Mouse (Mus musculus): ENCODE data around the gene Furin. TPM values are rescaled to one million over a fixed set of nuclear protein-coding genes. Genes with fewer than 3 reads are reported as not detected.

The Furin gene
- polyA plus RNA-seq (2015; fragmentation: Nextera tagmentation; extraction: Ambion mirVana), result 12.6 and 12.7 TPM in 2 replicates

DNA sequence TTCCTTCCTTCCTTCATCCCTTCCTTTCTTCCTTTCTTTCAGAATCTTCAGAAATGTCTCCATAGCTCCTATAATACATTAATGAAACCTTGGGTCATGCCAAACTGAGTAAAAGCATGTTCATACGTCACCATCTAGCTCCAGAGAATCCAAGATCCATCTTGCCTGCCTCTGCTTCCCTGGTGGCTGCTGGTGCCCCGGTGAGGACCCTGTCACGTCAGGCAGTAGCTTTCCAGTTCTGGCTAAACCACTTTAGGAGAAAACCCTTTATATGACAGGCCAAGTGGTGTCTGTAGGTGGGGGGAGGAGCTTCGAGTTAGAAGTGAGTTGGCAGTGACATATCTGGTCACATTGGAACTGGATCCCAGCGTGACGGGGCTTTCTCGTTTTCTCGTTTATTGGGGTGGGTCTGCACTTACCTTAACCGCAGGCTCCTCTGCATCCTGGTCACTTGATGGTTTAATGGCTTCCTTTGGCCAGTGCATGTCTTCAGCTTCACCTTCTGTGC is at the start of gene Furin:
Gene Furin, minus strand, starts transcription at position 249 of the 508 bp plus-strand sequence.
- H3K27me3 ChIP-seq (ENCODE audit: control insufficient read depth, insufficient read depth, low read depth, low read length), result no peaks in the 10 kb centered on the region
- no peaks in the 10 kb centered on the region for H3K9me3 ChIP-seq (ENCODE audit: control insufficient read depth, low read length)
- peaks cover 27% of the 10 kb centered on the region for H3K4me1 ChIP-seq (replicated peaks; ENCODE audit: control insufficient read depth, insufficient read depth, low read length)
- H3K9ac ChIP-seq (ENCODE audit: low read length), result no peak within 1 kb of the TSS
- H3K4me2 ChIP-seq (ENCODE audit: low read depth, low read length), result no peak within 1 kb of the TSS
- no peak within 1 kb of the TSS for H3K4me3 ChIP-seq (ENCODE audit: low read length)
- 58% methylated on average over 9 of the region's 9 CpGs for WGBS
- no peak within 1 kb of the TSS for H3K27ac ChIP-seq (ENCODE audit: low read length)
- H3K36me3 ChIP-seq (ENCODE audit: control insufficient read depth, insufficient read depth, low read length), result no peaks in the 10 kb centered on the region
- ATAC-seq (ENCODE audit: low read depth), result no peak

DNA sequence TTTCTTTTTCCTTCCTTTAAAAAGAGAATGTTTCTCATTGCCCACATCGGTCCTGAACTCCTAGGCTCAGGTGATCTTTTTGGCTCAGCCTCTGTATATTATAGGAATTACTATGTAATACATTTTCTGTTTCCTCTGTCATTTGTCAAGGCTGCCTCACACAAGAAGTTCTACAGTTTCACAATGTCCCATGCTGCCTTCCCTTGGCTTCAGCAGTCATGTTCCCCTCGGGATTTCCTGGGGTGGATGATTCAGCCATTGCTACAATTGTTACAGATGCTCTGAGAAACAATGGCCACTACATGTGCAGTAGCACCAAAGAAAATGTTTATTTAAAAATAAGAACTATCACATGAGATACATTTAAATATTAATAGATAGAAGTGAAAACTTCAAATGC is 49.5 kb upstream of the Furin start:
- WGBS, result 78% methylated on average over 2 of the region's 2 CpGs
- H3K4me1 ChIP-seq (replicated peaks; ENCODE audit: control insufficient read depth, insufficient read depth, low read length), result peaks cover 8% of the 10 kb centered on the region; the same call in 1 of the 2 replicates
- no peak overlapping the region for H3K27ac ChIP-seq (ENCODE audit: low read length)

DNA sequence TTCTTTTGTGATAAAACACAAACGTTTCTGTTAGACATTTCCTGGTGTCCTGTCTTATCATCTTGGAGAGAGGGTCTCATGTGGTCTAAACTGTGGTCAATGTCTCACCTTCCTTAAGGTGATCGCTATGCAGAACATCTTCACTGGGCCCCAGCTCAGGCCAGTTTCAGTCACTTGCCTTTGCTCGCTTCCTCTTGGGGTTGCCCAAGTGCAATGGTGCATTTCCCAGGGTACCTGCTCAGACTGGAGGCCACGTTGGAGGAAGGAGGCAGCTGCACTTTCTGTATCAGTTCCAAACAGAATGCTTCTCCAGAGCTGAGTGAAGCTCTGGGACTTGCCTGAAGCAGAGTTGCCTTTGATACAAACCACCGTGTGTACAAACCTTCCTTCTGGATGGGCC is 48.8 kb upstream of the Furin start:
- Histone ChIP-seq H3K9me3 (ENCODE audit: control insufficient read depth, low read length) (no peaks in the 10 kb centered on the region), H3K4me2 (ENCODE audit: low read depth, low read length) (no peak overlapping the region), H3K36me3 (ENCODE audit: control insufficient read depth, insufficient read depth, low read length) (no peaks in the 10 kb centered on the region; the same call in 1 of the 2 replicates), H3K4me1 (replicated peaks; ENCODE audit: control insufficient read depth, insufficient read depth, low read length) (peaks cover 8% of the 10 kb centered on the region; the same call in 1 of the 2 replicates), H3K27me3 (ENCODE audit: control insufficient read depth, insufficient read depth, low read depth, low read length) (no peaks in the 10 kb centered on the region), H3K9ac (ENCODE audit: low read length) (no peak overlapping the region), H3K4me3 (ENCODE audit: low read length) (no peak overlapping the region), H3K27ac (ENCODE audit: low read length) (no peak overlapping the region)
- no peak for ATAC-seq (ENCODE audit: low read depth)
- 88% methylated on average over 5 of the region's 5 CpGs for WGBS

More for the DNA sequence above, 49.5 kb upstream of the Furin start:
- Histone ChIP-seq H3K4me3 (ENCODE audit: low read length) (no peak overlapping the region), H3K9me3 (ENCODE audit: control insufficient read depth, low read length) (no peaks in the 10 kb centered on the region), H3K36me3 (ENCODE audit: control insufficient read depth, insufficient read depth, low read length) (no peaks in the 10 kb centered on the region; the same call in 1 of the 2 replicates), H3K27me3 (ENCODE audit: control insufficient read depth, insufficient read depth, low read depth, low read length) (no peaks in the 10 kb centered on the region), H3K9ac (ENCODE audit: low read length) (no peak overlapping the region), H3K4me2 (ENCODE audit: low read depth, low read length) (no peak overlapping the region)
- no peak for ATAC-seq (ENCODE audit: low read depth)

DNA sequence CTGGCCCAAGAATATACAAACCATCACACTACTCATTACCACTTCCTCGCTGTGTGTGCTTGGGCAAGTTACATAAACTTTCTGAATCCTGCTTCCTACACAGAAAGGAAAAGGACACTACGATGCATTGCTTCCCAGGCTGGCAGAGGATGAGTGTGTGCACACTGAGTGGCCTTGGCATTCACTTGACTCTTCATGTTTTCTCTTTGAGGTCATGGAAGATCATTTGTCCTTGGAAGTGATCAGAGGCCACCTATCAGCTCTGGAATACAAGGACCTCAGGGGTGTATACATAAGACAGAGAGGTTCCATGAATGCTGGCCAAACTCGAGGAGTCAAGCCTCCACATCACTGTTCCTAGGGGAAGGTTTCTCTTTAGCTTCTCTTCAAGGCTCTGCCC is 47.9 kb upstream of the Furin start:
- Histone ChIP-seq H3K9me3 (ENCODE audit: control insufficient read depth, low read length) (no peaks in the 10 kb centered on the region), H3K4me1 (replicated peaks; ENCODE audit: control insufficient read depth, insufficient read depth, low read length) (peaks cover 5% of the 10 kb centered on the region; the same call in 1 of the 2 replicates)
- no peak for ATAC-seq (ENCODE audit: low read depth)

DNA sequence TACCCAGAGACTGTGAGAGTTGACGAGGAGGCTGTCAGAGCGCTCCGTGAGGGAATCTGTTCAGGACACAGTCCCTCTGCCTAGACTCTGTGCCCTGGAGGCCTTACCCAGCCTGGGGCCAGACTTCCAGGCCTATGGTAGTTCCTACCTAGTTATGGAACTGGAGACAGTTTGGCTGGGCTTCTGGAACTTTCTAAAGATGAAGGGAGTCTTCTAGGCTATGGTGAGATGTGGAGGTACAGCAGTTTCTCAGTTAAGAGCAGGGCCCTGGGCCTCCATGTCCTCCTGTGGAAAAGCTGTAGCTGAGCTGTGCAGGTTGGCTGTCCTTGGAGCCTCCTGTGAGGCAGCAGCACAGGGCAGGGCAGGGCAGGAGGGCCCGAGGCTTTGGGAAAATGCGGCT is 47.0 kb upstream of the Furin start:
- Histone ChIP-seq H3K4me2 (ENCODE audit: low read depth, low read length) (no peak overlapping the region), H3K9ac (ENCODE audit: low read length) (no peak overlapping the region), H3K9me3 (ENCODE audit: control insufficient read depth, low read length) (no peaks in the 10 kb centered on the region), H3K27me3 (ENCODE audit: control insufficient read depth, insufficient read depth, low read depth, low read length) (no peaks in the 10 kb centered on the region), H3K4me3 (ENCODE audit: low read length) (no peak overlapping the region), H3K27ac (ENCODE audit: low read length) (no peak overlapping the region), H3K4me1 (replicated peaks; ENCODE audit: control insufficient read depth, insufficient read depth, low read length) (no peaks in the 10 kb centered on the region), H3K36me3 (ENCODE audit: control insufficient read depth, insufficient read depth, low read length) (no peaks in the 10 kb centered on the region; the same call in 1 of the 2 replicates)
- no peak for ATAC-seq (ENCODE audit: low read depth)
- WGBS, result 80% methylated on average over 5 of the region's 5 CpGs

More for the DNA sequence above, 47.9 kb upstream of the Furin start:
- no peaks in the 10 kb centered on the region for H3K27me3 ChIP-seq (ENCODE audit: control insufficient read depth, insufficient read depth, low read depth, low read length)
- no peak overlapping the region for H3K9ac ChIP-seq (ENCODE audit: low read length)
- no peaks in the 10 kb centered on the region; the same call in 1 of the 2 replicates for H3K36me3 ChIP-seq (ENCODE audit: control insufficient read depth, insufficient read depth, low read length)
- no peak overlapping the region for H3K27ac ChIP-seq (ENCODE audit: low read length)
- H3K4me2 ChIP-seq (ENCODE audit: low read depth, low read length), result no peak overlapping the region
- H3K4me3 ChIP-seq (ENCODE audit: low read length), result no peak overlapping the region
- WGBS, result 73% methylated on average over 3 of the region's 3 CpGs

DNA sequence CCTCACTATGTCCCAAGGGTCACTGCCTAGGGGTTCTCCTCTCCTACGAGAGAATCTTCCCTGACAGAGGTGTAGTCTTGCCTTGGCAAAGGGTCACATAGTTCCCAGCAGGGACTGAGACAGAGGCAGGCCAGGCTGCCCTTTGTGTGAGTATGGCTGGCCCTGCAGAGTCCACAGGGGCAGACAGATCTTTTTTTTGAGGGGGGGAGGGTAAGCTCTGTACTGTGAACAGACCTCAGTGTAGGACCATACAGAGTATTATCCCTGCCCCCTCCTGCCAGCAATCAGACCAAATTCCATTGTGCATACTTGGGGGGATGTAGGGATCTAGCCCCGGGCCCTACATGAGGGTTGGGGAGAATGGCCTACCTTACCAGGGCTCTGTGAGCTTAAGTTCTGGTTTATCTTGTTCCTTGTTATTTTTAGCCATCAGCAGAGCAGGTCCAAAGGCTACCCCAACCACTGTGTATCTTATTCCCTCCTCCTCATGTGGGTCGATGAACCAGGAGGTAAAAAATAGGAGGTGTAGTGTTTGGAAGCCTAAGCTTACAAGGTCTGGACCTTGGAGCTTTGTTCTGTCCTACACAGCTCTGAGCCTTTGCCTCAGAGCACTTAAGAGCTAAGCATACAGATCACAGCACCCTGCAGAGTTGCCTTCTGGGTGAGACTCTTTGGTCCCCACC is 46.5 kb upstream of the Furin start:
- H3K9me3 ChIP-seq (ENCODE audit: control insufficient read depth, low read length), result no peaks in the 10 kb centered on the region
- no peak overlapping the region for H3K9ac ChIP-seq (ENCODE audit: low read length)
- no peak; the same call in 1 of the 2 replicates for ATAC-seq (ENCODE audit: low read depth)
- peaks cover 2% of the 10 kb centered on the region; the same call in 1 of the 2 replicates for H3K4me1 ChIP-seq (replicated peaks; ENCODE audit: control insufficient read depth, insufficient read depth, low read length)
- no peak overlapping the region for H3K4me2 ChIP-seq (ENCODE audit: low read depth, low read length)
- H3K27me3 ChIP-seq (ENCODE audit: control insufficient read depth, insufficient read depth, low read depth, low read length), result no peaks in the 10 kb centered on the region
- H3K27ac ChIP-seq (ENCODE audit: low read length), result no peak overlapping the region
- H3K36me3 ChIP-seq (ENCODE audit: control insufficient read depth, insufficient read depth, low read length), result no peaks in the 10 kb centered on the region
- no peak overlapping the region for H3K4me3 ChIP-seq (ENCODE audit: low read length)
- 67% methylated on average over 3 of the region's 3 CpGs for WGBS

DNA sequence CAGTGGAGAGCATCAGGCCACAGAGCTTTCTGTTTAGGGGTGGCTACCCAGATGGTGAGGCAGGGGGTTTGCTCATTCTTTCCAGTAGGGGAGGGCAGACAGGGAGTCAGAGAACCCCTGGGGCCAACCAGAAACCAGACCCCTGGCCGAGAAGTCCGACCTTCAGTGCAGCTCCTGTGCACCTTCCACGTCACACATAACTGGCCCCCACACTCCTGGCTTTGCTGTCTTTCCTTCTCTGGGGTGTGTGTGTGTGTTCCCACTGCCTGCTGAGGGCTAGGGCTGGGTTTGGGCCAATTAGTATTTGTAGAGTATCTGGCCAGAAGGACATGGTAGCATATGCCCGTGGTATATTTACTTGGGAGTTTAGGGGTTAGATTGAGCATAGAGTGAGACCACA is 45.1 kb upstream of the Furin start:
- Histone ChIP-seq H3K27me3 (ENCODE audit: control insufficient read depth, insufficient read depth, low read depth, low read length) (no peaks in the 10 kb centered on the region), H3K9me3 (ENCODE audit: control insufficient read depth, low read length) (no peaks in the 10 kb centered on the region), H3K4me2 (ENCODE audit: low read depth, low read length) (no peak overlapping the region), H3K36me3 (ENCODE audit: control insufficient read depth, insufficient read depth, low read length) (no peaks in the 10 kb centered on the region), H3K27ac (ENCODE audit: low read length) (no peak overlapping the region), H3K4me1 (replicated peaks; ENCODE audit: control insufficient read depth, insufficient read depth, low read length) (peaks cover 14% of the 10 kb centered on the region), H3K9ac (ENCODE audit: low read length) (no peak overlapping the region), H3K4me3 (ENCODE audit: low read length) (no peak overlapping the region)
- 86% methylated on average over 4 of the region's 4 CpGs for WGBS
- ATAC-seq (ENCODE audit: low read depth), result no peak

DNA sequence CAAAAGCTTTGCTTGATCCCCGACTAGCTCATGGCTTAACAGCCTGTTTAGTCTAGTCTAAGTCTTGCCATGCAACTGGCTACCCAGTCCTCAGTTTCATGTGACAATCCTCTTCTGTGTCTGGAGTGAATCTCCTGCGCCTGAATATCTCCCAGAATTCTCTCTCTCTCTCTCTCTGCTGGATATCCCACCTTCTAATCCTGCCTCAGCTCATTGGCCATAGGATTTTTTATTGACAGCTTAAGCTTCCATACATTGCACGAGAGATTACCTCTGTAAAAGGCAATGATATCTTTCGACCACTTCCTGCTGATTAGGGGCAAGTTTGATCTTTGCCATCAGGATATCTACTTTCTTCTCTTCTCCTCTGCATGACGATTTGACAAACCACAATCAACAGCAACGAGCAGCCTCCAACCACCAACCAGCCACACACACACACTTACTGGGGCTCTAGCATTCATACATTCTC is 44.4 kb upstream of the Furin start:
- Histone ChIP-seq H3K27me3 (ENCODE audit: control insufficient read depth, insufficient read depth, low read depth, low read length) (no peaks in the 10 kb centered on the region), H3K9me3 (ENCODE audit: control insufficient read depth, low read length) (no peaks in the 10 kb centered on the region), H3K4me1 (replicated peaks; ENCODE audit: control insufficient read depth, insufficient read depth, low read length) (peaks cover 21% of the 10 kb centered on the region), H3K9ac (ENCODE audit: low read length) (no peak overlapping the region), H3K27ac (ENCODE audit: low read length) (no peak overlapping the region), H3K4me2 (ENCODE audit: low read depth, low read length) (no peak overlapping the region), H3K36me3 (ENCODE audit: control insufficient read depth, insufficient read depth, low read length) (no peaks in the 10 kb centered on the region), H3K4me3 (ENCODE audit: low read length) (no peak overlapping the region)
- 49% methylated on average over 6 of the region's 6 CpGs for WGBS
- ATAC-seq (ENCODE audit: low read depth), result no peak

DNA sequence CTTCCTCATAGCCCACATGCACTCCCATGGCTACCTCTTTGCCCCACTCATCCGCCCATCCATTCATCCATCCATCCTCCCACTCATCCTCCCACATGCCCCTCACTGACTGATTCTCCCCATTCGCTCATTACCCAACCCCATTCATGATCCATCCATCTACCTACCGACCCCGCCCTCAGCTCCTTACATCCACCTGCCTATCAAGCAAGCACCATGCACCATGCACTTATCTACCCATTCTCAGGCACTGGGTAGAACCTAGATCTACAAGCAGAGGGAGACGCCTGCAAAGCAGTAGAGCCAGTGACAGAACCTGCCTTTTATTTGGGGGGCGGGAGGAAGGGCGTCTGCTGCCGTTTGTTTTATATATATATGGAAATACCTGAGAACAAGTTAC is 42.1 kb upstream of the Furin start:
- no peaks in the 10 kb centered on the region for H3K36me3 ChIP-seq (ENCODE audit: control insufficient read depth, insufficient read depth, low read length)
- H3K4me2 ChIP-seq (ENCODE audit: low read depth, low read length), result no peak overlapping the region
- no peak overlapping the region for H3K9ac ChIP-seq (ENCODE audit: low read length)
- H3K27me3 ChIP-seq (ENCODE audit: control insufficient read depth, insufficient read depth, low read depth, low read length), result no peaks in the 10 kb centered on the region
- no peak overlapping the region for H3K4me3 ChIP-seq (ENCODE audit: low read length)
- no peaks in the 10 kb centered on the region for H3K9me3 ChIP-seq (ENCODE audit: control insufficient read depth, low read length)
- peaks cover 28% of the 10 kb centered on the region for H3K4me1 ChIP-seq (replicated peaks; ENCODE audit: control insufficient read depth, insufficient read depth, low read length)
- no peak for ATAC-seq (ENCODE audit: low read depth)
- no peak overlapping the region for H3K27ac ChIP-seq (ENCODE audit: low read length)
- WGBS, result 95% methylated on average over 8 of the region's 8 CpGs
